11 mouse cellular contexts compared by ENCODE assay signal in the genomic region with DNA sequence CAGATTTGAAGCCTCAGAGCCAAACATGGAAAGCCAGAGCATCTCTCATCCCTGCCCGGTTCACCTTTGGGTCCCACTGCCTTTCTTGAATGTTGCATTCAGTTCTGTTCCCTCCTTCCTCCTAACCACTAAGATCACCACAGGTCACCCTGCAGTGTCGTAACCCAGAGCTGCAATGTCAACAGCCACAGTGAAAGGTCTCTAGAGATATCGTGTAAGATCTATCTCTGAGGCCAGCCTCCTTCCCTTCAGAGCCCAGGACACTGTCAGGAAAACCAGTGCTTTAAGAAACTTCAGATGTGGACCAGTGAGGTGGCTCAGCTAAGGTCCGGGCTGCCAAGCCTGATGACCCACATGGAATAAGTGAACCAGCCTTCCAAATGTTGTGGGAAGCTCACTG. TPM values are rescaled to one million over a fixed set of nuclear protein-coding genes. Genes with fewer than 3 reads are reported as not detected.
DNase-seq lines count a peak whose midpoint lies in the region; ATAC-seq and TF ChIP-seq lines count a peak whose summit lies in the region.
"Had no signal": no experiment of that assay in that cellular context is flagged by ENCODE, and none has a peak within 500 bp of the region (broad histone marks: within the 10 kb centered on the region; RNA-seq: fewer than 3 reads in every experiment).

No protein-coding gene starts in this region.

- H3K27ac ChIP-seq in kidney, embryonic 15.5 days, result peak overlapping the region; percentile 63; the same call in 1 of the 2 replicates
- H3K27ac ChIP-seq in embryonic facial prominence, embryonic 13.5 days, result no peak overlapping the region
- peak overlapping the region; percentile 96 for H3K27ac ChIP-seq in macrophage
- no peak overlapping the region for H3K27ac ChIP-seq in layer of hippocampus, adult 2 months

- TF ChIP-seq CTCF in layer of hippocampus, adult 2 months (conservative IDR thresholded peaks at IDR 0.05), result no peak

- peak overlapping the region; percentile 97 for H3K4me2 ChIP-seq in kidney, embryonic 15.5 days
- peak overlapping the region; percentile 99 for H3K4me2 ChIP-seq in embryonic facial prominence, embryonic 13.5 days

- peaks cover 27% of the 10 kb centered on the region for H3K79me2 ChIP-seq in macrophage (ENCODE audit: inconsistent target)

- no peaks in the 10 kb centered on the region for H3K9me3 ChIP-seq in kidney, embryonic 15.5 days (replicated peaks)
- H3K9me3 ChIP-seq in embryonic facial prominence, embryonic 13.5 days, result no peaks in the 10 kb centered on the region

- H3K27me3 ChIP-seq in kidney, embryonic 15.5 days, result peaks cover 21% of the 10 kb centered on the region; the same call in 1 of the 2 replicates
- H3K27me3 ChIP-seq in embryonic facial prominence, embryonic 13.5 days, result no peaks in the 10 kb centered on the region

- peak overlapping the region; percentile 63 for H3K4me3 ChIP-seq in kidney, embryonic 15.5 days (replicated peaks)
- H3K4me3 ChIP-seq in embryonic facial prominence, embryonic 13.5 days, result 0 out of 2 replicates have a peak overlapping the region, but pooled peaks have one; percentile 57
- H3K4me3 ChIP-seq in macrophage (ENCODE audit: inconsistent target), result peak overlapping the region; percentile 48; the same call in 1 of the 2 replicates
- H3K4me3 ChIP-seq in layer of hippocampus, adult 2 months, result no peak overlapping the region

- no peak for ATAC-seq in kidney, embryonic 15.5 days (replicated peaks; ENCODE audit: low FRiP score)
- ATAC-seq in embryonic facial prominence, embryonic 13.5 days (ENCODE audit: insufficient number of reproducible peaks, insufficient read depth, low FRiP score, low TSS enrichment, low read depth), result no peak
- ATAC-seq: inflammation-experienced regulatory T-cells, adult 6 months had no signal

- 54% methylated on average over 4 of the region's 4 CpGs for WGBS in kidney, embryonic 15.5 days
- 73% methylated on average over 4 of the region's 4 CpGs for WGBS in embryonic facial prominence, embryonic 13.5 days
- 22% methylated on average over 4 of the region's 4 CpGs for WGBS in macrophage (ENCODE audit: missing documents)

- peaks cover 98% of the 10 kb centered on the region for H3K4me1 ChIP-seq in kidney, embryonic 15.5 days
- H3K4me1 ChIP-seq in embryonic facial prominence, embryonic 13.5 days, result peaks cover 95% of the 10 kb centered on the region

- no peak overlapping the region for H3K9ac ChIP-seq in kidney, embryonic 15.5 days
- H3K9ac ChIP-seq in embryonic facial prominence, embryonic 13.5 days, result 0 out of 2 replicates have a peak overlapping the region, but pooled peaks have one; percentile 81

- H3K36me3 ChIP-seq in kidney, embryonic 15.5 days, result 0 out of 2 replicates have a peak, but pooled peaks cover 5% of the 10 kb centered on the region
- no peaks in the 10 kb centered on the region for H3K36me3 ChIP-seq in embryonic facial prominence, embryonic 13.5 days
- H3K36me3 ChIP-seq in macrophage (ENCODE audit: inconsistent target), result no peaks in the 10 kb centered on the region

- DNase-seq in kidney, adult 8-10 months, result no peak
- DNase-seq in adipocyte (ENCODE audit: low spot score), result peak; percentile 53
- DNase-seq in layer of hippocampus, adult 2 months (ENCODE audit: low spot score in 2 of 2), result no peak
- no peak for DNase-seq in cerebellum, adult 8-10 months
- DNase-seq: embryo, embryonic 11 days; spleen, adult 18-20 months had no signal

RNA-seq across cellular contexts. Expression of gene Tgfbi, which starts 1.8 kb away (rescaled TPM):
- polyA plus RNA-seq in kidney, embryonic 15.5 days (2015; fragmentation: Nextera tagmentation; extraction: Ambion mirVana), result 121 and 135 TPM in 2 replicates
- 68.8 TPM in 2 replicates for polyA plus RNA-seq in embryonic facial prominence, embryonic 13.5 days (2015; fragmentation: Nextera tagmentation; extraction: Ambion mirVana)
- 10 to 100 TPM in 22 of 26 experiments, 1 to 10 TPM in 4; 5.1 to 68.8 (median 24.5) TPM for total RNA-seq in macrophage (2018; cell fraction: chromatin; rRNA removed)
- 10 to 100 TPM in 23 of 26 experiments, 1 to 10 TPM in 3; 8.6 to 81.9 (median 35.9) TPM for total RNA-seq in macrophage (2018; cell fraction: cytosol; rRNA removed)
- 100 to 1,000 TPM in 3 of 26 experiments, 10 to 100 TPM in 23; 12.2 to 255 (median 66.8) TPM for total RNA-seq in macrophage (2018; cell fraction: nucleus; rRNA removed)
- 9.3 to 47.2 TPM (median 39.5 TPM) in 3 replicates for polyA plus RNA-seq in macrophage (2018)
- total RNA-seq in layer of hippocampus, adult 2 months (2021), result 1 to 10 TPM; 3.1 to 3.8 TPM
- total RNA-seq: MEL had no signal

Comparison
In these comparisons a context has a peak if more than half of its experiments do, and no peak if none do; other contexts are left out.
1. H3K27ac ChIP-seq: peak in kidney, embryonic 15.5 days (single experiment) and macrophage (single experiment); none in embryonic facial prominence, embryonic 13.5 days (single experiment) and layer of hippocampus, adult 2 months (single experiment).